Mouse (Mus musculus): Measurements from ENCODE around the gene Gm42417.

GRCm38 (mm10) chr1:36581260-36581659, 42.0 kb upstream of the Gm42417 start:
- no peak for TF ChIP-seq CTCF (IDR thresholded peaks at IDR 0.05; ENCODE audit: control insufficient read depth, insufficient read depth, insufficient read length)
- TF ChIP-seq MYOD1 (IDR thresholded peaks at IDR 0.05; ENCODE audit: control insufficient read depth, insufficient read length, low read depth): no peak
- no peak for TF ChIP-seq USF1 (IDR thresholded peaks at IDR 0.05; ENCODE audit: low read depth)
- no peak for TF ChIP-seq MAX (IDR thresholded peaks at IDR 0.05)
